Mouse (Mus musculus): ENCODE data around the gene Cpne2.

DNA sequence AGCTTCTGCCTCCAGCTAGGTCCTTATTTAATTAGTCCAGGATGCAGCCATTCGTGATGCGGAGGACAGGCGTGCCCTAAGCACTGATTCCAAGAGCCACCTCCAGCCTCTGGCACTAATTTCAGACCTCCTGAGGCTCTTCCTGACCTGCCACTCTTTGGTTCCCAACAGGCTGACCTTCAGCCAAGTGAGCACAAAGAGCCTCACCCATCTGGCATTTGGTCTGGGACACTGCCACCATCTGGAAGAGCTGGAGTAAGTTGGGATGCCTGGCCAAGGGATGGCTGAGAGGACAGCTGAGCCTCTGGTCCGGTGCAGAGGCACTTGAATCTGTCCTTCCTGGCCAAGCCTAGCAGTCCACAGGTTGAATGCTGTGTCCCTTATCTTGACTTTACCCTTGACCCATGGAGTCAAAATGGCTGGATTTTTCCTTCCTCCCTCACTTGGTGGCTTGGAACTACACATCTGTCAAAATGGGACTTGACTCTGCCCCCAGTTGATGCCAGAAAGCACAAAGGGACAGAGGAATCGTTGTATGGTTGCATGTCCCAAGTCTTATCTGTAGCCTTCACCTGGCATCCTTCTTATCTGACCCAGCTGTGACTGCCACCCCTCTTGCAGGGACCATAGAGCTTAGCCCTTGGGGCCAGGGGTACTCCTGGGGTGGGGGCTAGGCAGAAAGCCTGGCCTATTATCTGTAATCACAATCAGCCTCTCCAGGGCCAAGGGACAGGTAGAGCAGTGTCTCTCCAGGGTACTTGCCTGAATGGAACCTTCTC is 17.2 kb upstream of the Cpne2 start:
- TF ChIP-seq CTCF (IDR thresholded peaks at IDR 0.05; ENCODE audit: low read depth): no peak
- no peak for TF ChIP-seq EP300 (IDR thresholded peaks at IDR 0.05; ENCODE audit: low read depth)
